Mouse (Mus musculus) gastrocnemius, postnatal 10 days (tissue): ENCODE results near the gene Bahd1. TPM values are rescaled to one million over a fixed set of nuclear protein-coding genes. Genes with fewer than 3 reads are reported as not detected.

Experiments
- DNase-seq: peaks from one replicate; pipeline ENCODE4 v3.0.0; 2021; ENCODE audit warnings: mixed read lengths
- total RNA-seq, 2 experiments: library from RNA; stranded (reverse); gene quantifications; 2 replicates each; pipeline ENCODE4 v1.2.3; 2021

The Bahd1 gene
- total RNA-seq, 2 experiments from 2014 or later = 4.8 to 7.4 TPM

GRCm38 (mm10) chr2:118898771-118899170 lies 1.4 kb upstream of the Bahd1 start:
- DNase-seq = no peak

GRCm38 (mm10) chr2:118899306-118899705 lies 871 bp upstream of the Bahd1 start:
- no peak for DNase-seq

GRCm38 (mm10) chr2:118900826-118901140 lies 606 bp downstream of the Bahd1 start:
- no peak for DNase-seq

- DNase-seq = peak; percentile 97
Measured at GRCm38 (mm10) chr2:118901175-118902031, 1.2 kb downstream of the Bahd1 start.

GRCm38 (mm10) chr2:118902051-118903025 lies 2.2 kb downstream of the Bahd1 start:
- peak; percentile 50 for DNase-seq

GRCm38 (mm10) chr2:118903333-118903741 lies 3.2 kb downstream of the Bahd1 start:
- DNase-seq = no peak

- DNase-seq = no peak
Measured at GRCm38 (mm10) chr2:118905433-118906117, 5.4 kb downstream of the Bahd1 start.

GRCm38 (mm10) chr2:118906118-118906492 lies 5.9 kb downstream of the Bahd1 start:
- DNase-seq = no peak

- DNase-seq = no peak
Measured at GRCm38 (mm10) chr2:118907781-118908180, 7.6 kb downstream of the Bahd1 start.

- no peak for DNase-seq
Measured at GRCm38 (mm10) chr2:118909151-118909550, 9.0 kb downstream of the Bahd1 start.

GRCm38 (mm10) chr2:118910605-118911278 lies 10.6 kb downstream of the Bahd1 start:
- no peak for DNase-seq

- no peak for DNase-seq
Measured at GRCm38 (mm10) chr2:118912706-118913105, 12.5 kb downstream of the Bahd1 start.

- DNase-seq = peak; percentile 36
Measured at GRCm38 (mm10) chr2:118913551-118914276, 13.5 kb downstream of the Bahd1 start.

GRCm38 (mm10) chr2:118914685-118915084 lies 14.5 kb downstream of the Bahd1 start:
- DNase-seq = no peak

GRCm38 (mm10) chr2:118916436-118916835 lies 16.3 kb downstream of the Bahd1 start:
- DNase-seq = no peak

- no peak for DNase-seq
Measured at GRCm38 (mm10) chr2:118918543-118918942, 18.4 kb downstream of the Bahd1 start.

GRCm38 (mm10) chr2:118920428-118920827 lies 20.3 kb downstream of the Bahd1 start:
- no peak for DNase-seq

- no peak for DNase-seq
Measured at GRCm38 (mm10) chr2:118925952-118926351, 25.8 kb downstream of the Bahd1 start.

GRCm38 (mm10) chr2:118926361-118926997 lies 26.3 kb downstream of the Bahd1 start, which contains the start of gene Chst14:
Chst14 (plus strand) TSS chr2:118926496.
- DNase-seq = peak; percentile 80

GRCm38 (mm10) chr2:118926998-118927739 lies 27.0 kb downstream of the Bahd1 start:
- no peak for DNase-seq
